Mouse (Mus musculus) embryonic facial prominence, embryonic 14.5 days (tissue): ENCODE results near the gene Ccdc69. TPM values are rescaled to one million over a fixed set of nuclear protein-coding genes. Genes with fewer than 3 reads are reported as not detected.
A peak's percentile ranks its signal among the peaks of the same experiment; 100 is the strongest.
"Not testable (repeated sequence)": the region's sequence is repeated elsewhere in the genome, so short reads cannot be mapped to it uniquely, and the experiment has no call there.

Source experiments
- ATAC-seq: fragments of 200-750 bp; cut with Nextera tagmentation; 2 replicates; pipeline ENCODE4 v1.8.0; 2017; ENCODE audit warnings: low read depth, moderate number of reproducible peaks, moderate TSS enrichment
- DNase-seq: peaks from one replicate; pipeline ENCODE4 v3.0.0-alpha.2; 2015; ENCODE audit warnings: low spot score
- H3K27ac ChIP-seq: fragments of 300-500 bp; sonication (generic); replicated peaks from 2 replicates; pipeline ENCODE4 v1.5.1; 2014; ENCODE audit warnings: low read depth, mild to moderate bottlenecking, low read length, moderate library complexity
- H3K27me3 ChIP-seq: fragments of 300-500 bp; sonication (generic); replicated peaks from 2 replicates; pipeline ENCODE4 v1.6.1; 2014; ENCODE audit warnings: low read length; ENCODE audit not compliant: control insufficient read depth, insufficient read depth
- H3K36me3 ChIP-seq: fragments of 300-500 bp; sonication (generic); 2 replicates; pipeline ENCODE4 v1.6.1; 2014; ENCODE audit warnings: low read length, mixed read lengths; ENCODE audit not compliant: control insufficient read depth, insufficient read depth
- H3K4me1 ChIP-seq: fragments of 300-500 bp; sonication (generic); 2 replicates; pipeline ENCODE4 v1.6.1; 2014; ENCODE audit warnings: antibody characterized with exemption, low read length; ENCODE audit not compliant: control insufficient read depth, insufficient read depth
- H3K4me2 ChIP-seq: fragments of 300-500 bp; sonication (generic); 2 replicates; pipeline ENCODE4 v1.6.1; 2014; ENCODE audit warnings: low read depth, mild to moderate bottlenecking, low read length, moderate library complexity, mixed read lengths
- H3K4me3 ChIP-seq: fragments of 300-500 bp; sonication (generic); 2 replicates; pipeline ENCODE4 v1.5.1; 2014; ENCODE audit warnings: low read depth, mild to moderate bottlenecking, low read length
- H3K9ac ChIP-seq: fragments of 300-500 bp; sonication (generic); 2 replicates; pipeline ENCODE4 v1.6.1; 2014; ENCODE audit warnings: low read depth, mild to moderate bottlenecking, low read length, moderate library complexity, mixed read lengths
- H3K9me3 ChIP-seq: fragments of 300-500 bp; sonication (generic); 2 replicates; pipeline ENCODE4 v1.6.1; 2016; ENCODE audit warnings: low read length; ENCODE audit not compliant: control insufficient read depth
- WGBS: fragments of 180-500 bp; shearing (Covaris S2); extraction: QIAGEN DNeasy Blood & Tissue Kit; methylation state at CpG from one replicate; pipeline ENCODE4 v1.1.7; 2014; 5-methylcytosine and 5-hydroxymethylcytosine counted together
- polyA plus RNA-seq: library from polyadenylated mRNA; unstranded; fragments of >200 nt; fragmentation: Nextera tagmentation; extraction: Ambion mirVana; gene quantifications from 2 replicates; pipeline ENCODE4 v1.2.1, GENCODE M21; 2014

Gene Ccdc69
- polyA plus RNA-seq, 1 experiment from 2014 or later = 2.7 TPM

- ATAC-seq = no peak
- 84% methylated on average over 8 of the region's 8 CpGs for WGBS
Observed at GRCm38 (mm10) chr11:55099019-55099771, 21.3 kb upstream of the Ccdc69 start.

GRCm38 (mm10) chr11:55098189-55098915 is 20.4 kb upstream of the Ccdc69 start:
- DNase-seq = no peak
- H3K27ac ChIP-seq = peak overlapping the region; percentile 50; the same call in 1 of the 2 replicates
- 14% methylated on average over 23 of the region's 24 CpGs for WGBS
- H3K9me3 ChIP-seq = no peaks in the 10 kb centered on the region
- H3K4me1 ChIP-seq = 0 out of 2 replicates have a peak, but pooled peaks cover 7% of the 10 kb centered on the region
- peak overlapping the region; percentile 61 for H3K9ac ChIP-seq
- H3K4me2 ChIP-seq = peak overlapping the region; percentile 67
- no peaks in the 10 kb centered on the region for H3K27me3 ChIP-seq
- no peaks in the 10 kb centered on the region for H3K36me3 ChIP-seq
- peak overlapping the region; percentile 58 for H3K4me3 ChIP-seq
- ATAC-seq = no peak

More at GRCm38 (mm10) chr11:55099019-55099771, 21.3 kb upstream of the Ccdc69 start:
- no peak for DNase-seq
- no peaks in the 10 kb centered on the region for H3K36me3 ChIP-seq
- H3K4me3 ChIP-seq = no peak overlapping the region
- no peaks in the 10 kb centered on the region for H3K27me3 ChIP-seq
- H3K9ac ChIP-seq = no peak overlapping the region
- no peaks in the 10 kb centered on the region for H3K9me3 ChIP-seq
- H3K27ac ChIP-seq = no peak overlapping the region
- 0 out of 2 replicates have a peak, but pooled peaks cover 7% of the 10 kb centered on the region for H3K4me1 ChIP-seq
- H3K4me2 ChIP-seq = 0 out of 2 replicates have a peak overlapping the region, but pooled peaks have one; percentile 67

DNA sequence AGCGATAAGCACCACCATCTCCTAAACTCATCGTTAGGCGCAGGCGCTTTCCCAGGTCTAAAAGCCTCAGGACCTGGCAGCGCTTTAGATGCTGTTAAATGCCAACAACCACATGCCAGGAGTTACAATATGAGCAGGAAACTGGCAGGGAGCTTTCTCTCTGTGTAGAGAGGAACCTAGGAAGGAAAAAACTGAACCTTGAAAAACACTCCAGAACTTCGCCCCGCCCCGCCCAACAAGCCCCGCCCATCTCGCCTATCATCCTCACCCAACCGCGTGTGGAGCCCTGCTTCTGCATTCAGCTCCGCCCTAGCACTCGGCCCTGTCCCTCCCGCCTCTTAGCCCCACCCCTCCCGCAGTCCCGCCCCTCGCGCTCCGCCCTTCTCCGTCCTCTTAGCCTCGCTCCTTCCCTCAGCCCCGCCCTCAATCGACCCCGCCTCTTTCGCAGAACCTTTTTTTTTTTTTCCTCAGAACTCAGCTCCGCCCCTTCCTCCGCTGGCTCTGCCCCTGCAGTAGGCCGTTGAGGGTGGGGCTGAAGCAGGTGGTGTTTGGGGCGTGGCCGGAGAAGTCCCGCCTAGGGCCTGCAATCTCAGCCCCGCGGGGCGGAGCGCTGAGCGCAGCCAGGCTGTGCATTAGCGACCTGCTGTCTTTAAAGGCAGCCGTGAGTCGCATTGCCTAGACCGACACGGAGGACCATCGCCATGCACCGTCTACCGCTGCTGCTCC is 19.7 kb upstream of the Ccdc69 start, which contains the start of gene Gm2a:
Gene Gm2a, plus strand, starts transcription at position 653 of the 726 bp plus-strand sequence.
- peak within 1 kb of the TSS; percentile 67 for H3K4me2 ChIP-seq
- peak within 1 kb of the TSS; percentile 61 for H3K9ac ChIP-seq
- 3% methylated on average over 26 of the region's 45 CpGs for WGBS
- H3K4me1 ChIP-seq = 0 out of 2 replicates have a peak, but pooled peaks cover 7% of the 10 kb centered on the region
- peak within 1 kb of the TSS; percentile 78 for H3K27ac ChIP-seq
- ATAC-seq (peak; percentile 96), DNase-seq (peak; percentile 98)
- no peaks in the 10 kb centered on the region for H3K27me3 ChIP-seq
- H3K36me3 ChIP-seq = no peaks in the 10 kb centered on the region
- H3K9me3 ChIP-seq = no peaks in the 10 kb centered on the region
- H3K4me3 ChIP-seq = peak within 1 kb of the TSS; percentile 58

DNA sequence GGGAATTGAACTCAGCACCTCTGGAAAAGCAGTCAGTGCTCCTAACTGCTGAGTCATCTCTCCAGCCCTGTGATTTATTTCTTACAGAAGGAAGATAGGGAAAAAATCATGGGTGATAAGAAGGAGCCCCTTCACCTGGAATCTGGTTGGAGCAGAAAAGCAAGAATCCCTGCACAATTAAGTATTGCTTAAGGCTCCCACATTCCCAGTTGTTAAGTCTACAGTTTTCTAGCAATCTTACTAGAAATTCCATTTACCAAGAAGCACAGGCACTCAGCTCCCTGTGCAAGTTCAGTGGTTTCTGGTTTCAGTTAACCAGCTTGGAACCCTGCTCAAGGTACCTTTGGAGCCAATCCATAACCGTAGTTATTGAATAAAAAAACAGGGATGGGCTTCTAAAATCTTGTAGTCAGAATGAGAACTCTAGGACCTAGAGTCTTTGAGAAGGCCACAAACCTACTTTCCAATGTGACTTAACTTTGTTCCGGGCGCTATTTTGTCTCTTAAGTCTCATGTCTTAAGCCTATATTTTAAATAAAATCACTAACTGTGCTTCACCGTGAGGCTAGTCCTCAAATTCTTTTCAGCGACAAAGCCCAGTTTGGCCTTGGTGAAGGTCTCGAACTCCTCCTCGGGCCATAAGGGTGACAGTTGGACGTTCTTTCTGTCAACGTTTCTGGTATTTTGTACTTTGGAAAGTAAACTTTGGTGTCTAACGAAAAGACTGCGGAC is 19.0 kb upstream of the Ccdc69 start:
- peak overlapping the region; percentile 78 for H3K27ac ChIP-seq
- ATAC-seq (no peak), DNase-seq (peak; percentile 42)
- H3K9me3 ChIP-seq = no peaks in the 10 kb centered on the region
- 0 out of 2 replicates have a peak, but pooled peaks cover 7% of the 10 kb centered on the region for H3K4me1 ChIP-seq
- H3K27me3 ChIP-seq = no peaks in the 10 kb centered on the region
- peak overlapping the region; percentile 58 for H3K4me3 ChIP-seq
- peak overlapping the region; percentile 67 for H3K4me2 ChIP-seq
- H3K9ac ChIP-seq = no peak overlapping the region
- H3K36me3 ChIP-seq = no peaks in the 10 kb centered on the region
- WGBS = 31% methylated on average over 11 of the region's 11 CpGs

GRCm38 (mm10) chr11:55096296-55096695 is 18.4 kb upstream of the Ccdc69 start:
- H3K4me1 ChIP-seq, H3K4me2 ChIP-seq, ATAC-seq, H3K9me3 ChIP-seq, H3K4me3 ChIP-seq, H3K27ac ChIP-seq, H3K9ac ChIP-seq, H3K27me3 ChIP-seq, DNase-seq, H3K36me3 ChIP-seq: not testable (repeated sequence)
- WGBS = 82% methylated on average over 4 of the region's 4 CpGs

DNA sequence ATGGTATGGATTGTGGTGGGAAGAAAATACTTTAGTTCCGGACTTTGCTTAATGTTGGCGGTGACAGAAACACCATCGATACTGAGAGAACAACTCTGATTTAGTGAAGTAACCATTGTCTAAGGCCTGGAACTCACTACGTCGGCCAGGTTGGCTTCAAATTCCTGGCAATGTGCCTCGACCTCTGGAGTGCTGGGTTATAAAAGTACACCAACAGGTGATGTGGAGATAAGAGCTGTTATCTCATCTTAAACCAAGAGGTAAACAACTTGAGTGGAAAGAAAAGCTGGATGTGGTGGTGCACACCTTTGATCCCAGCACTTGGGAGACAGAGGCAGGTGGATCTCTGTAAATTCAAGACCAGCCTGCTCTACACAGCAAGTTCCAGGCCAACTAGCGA is 15.2 kb upstream of the Ccdc69 start:
- WGBS = 82% methylated on average over 7 of the region's 7 CpGs
- Histone ChIP-seq H3K9me3 (no peaks in the 10 kb centered on the region), H3K9ac (no peak overlapping the region), H3K36me3 (no peaks in the 10 kb centered on the region), H3K4me3 (no peak overlapping the region), H3K4me2 (no peak overlapping the region), H3K27me3 (no peaks in the 10 kb centered on the region), H3K4me1 (0 out of 2 replicates have a peak, but pooled peaks cover 7% of the 10 kb centered on the region), H3K27ac (no peak overlapping the region)
- DNase-seq = no peak
- no peak for ATAC-seq

GRCm38 (mm10) chr11:55089892-55090291 is 12.0 kb upstream of the Ccdc69 start:
- Histone ChIP-seq H3K9ac (no peak overlapping the region), H3K4me1 (no peaks in the 10 kb centered on the region), H3K9me3 (no peaks in the 10 kb centered on the region), H3K27ac (no peak overlapping the region), H3K36me3 (no peaks in the 10 kb centered on the region), H3K4me3 (no peak overlapping the region), H3K27me3 (no peaks in the 10 kb centered on the region), H3K4me2 (no peak overlapping the region)
- 64% methylated on average over 2 of the region's 2 CpGs for WGBS
- DNase-seq (no peak), ATAC-seq (no peak)

DNA sequence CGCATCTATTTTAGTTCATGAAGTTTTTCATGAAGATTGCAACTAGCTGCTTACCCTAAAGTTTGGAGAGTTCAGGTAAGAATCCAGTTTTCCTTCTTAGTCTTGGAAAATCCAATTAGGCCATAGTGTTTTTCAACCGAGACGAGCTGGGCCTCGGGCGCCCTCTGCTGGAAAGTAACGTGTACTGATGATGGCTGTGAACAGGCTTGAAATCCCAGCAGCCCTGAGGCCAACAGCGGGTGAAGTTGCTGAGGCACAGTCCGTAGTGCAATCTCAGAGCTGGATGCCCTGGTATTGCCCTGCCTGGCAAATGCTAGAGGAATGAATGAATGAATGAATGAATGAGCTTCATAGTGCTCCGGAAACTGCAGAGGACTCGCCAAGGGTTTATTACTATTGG is 9.1 kb upstream of the Ccdc69 start:
- Histone ChIP-seq H3K4me2 (no peak overlapping the region), H3K9me3 (no peaks in the 10 kb centered on the region), H3K9ac (no peak overlapping the region), H3K27ac (no peak overlapping the region), H3K36me3 (no peaks in the 10 kb centered on the region), H3K4me1 (no peaks in the 10 kb centered on the region), H3K27me3 (no peaks in the 10 kb centered on the region), H3K4me3 (no peak overlapping the region)
- 6% methylated on average over 10 of the region's 10 CpGs for WGBS
- DNase-seq (peak; percentile 80), ATAC-seq (peak; percentile 53; the same call in 1 of the 2 replicates)
